Mouse (Mus musculus): ENCODE data around the gene Antxr1. TPM values are rescaled to one million over a fixed set of nuclear protein-coding genes. Genes with fewer than 3 reads are reported as not detected.

Antxr1 gene
- total RNA-seq, 4 experiments from 2014 or later, result 11.2 to 16.5 (median 12.9) TPM

DNA sequence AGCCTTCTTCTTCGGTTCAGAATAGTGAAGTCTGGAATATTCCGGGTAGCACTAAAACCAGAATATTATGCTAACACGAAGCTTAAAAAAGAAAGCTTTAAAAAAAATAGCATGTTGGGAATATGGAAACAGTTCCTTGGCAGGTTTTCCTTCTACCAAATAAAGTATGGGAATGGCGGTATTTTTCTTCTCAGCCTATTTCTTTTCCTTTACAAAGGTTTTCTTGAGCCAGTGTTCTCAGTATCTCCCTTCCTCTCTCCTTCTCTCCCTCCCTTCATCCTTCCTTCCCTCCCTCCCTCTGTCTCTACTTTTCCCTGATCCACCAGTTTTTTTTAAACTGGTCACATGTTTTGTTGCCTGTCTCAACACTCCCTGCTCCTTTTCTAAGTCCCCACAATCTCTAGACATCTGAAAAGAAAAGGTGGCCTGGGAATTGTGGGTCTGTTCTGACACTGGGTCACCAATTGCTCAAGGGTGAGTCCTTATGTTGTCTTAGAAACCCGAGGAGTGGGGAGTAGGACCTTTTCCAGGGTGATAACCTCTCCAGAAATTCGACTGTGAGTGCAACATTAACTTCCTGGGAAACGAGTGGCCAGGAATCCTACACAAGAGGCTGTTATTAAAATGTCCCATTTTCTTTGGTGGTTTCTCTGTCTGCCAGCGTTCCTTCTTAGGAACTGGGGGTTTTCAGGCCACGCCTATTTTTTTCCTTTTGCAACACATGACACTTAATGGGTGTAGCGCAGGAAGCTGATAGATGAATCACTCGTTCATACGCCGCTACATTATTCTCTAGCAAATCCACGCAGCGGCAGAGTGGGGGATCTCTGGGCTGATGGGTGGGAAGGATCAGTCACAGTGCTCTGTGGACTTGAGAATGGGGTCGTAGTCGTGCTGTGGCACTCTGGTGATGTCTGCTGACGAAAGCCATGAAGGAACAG lies 42.4 kb downstream of the Antxr1 start:
- DNase-seq (ENCODE audit: low spot score in 2 of 2), result no peak

DNA sequence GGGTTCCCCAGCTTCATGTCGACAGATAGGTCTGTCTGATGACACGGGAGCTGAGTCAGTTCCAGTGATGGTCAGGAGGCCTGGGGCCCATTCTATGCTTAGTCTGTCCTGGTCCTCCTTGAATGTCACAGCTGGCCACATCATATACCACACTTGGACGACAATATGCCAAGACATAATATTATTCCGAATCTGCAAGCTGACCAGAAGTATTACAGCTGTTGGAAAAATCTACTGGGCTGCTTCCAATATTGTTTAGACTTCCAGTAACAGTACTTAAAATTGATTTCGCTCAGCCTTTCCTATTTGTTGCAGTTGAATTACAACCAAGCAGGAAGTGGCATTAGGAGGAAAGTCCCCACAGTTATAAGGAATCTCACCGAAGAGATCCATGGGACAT lies 48.4 kb downstream of the Antxr1 start:
- DNase-seq (ENCODE audit: low spot score in 2 of 2), result no peak

DNA sequence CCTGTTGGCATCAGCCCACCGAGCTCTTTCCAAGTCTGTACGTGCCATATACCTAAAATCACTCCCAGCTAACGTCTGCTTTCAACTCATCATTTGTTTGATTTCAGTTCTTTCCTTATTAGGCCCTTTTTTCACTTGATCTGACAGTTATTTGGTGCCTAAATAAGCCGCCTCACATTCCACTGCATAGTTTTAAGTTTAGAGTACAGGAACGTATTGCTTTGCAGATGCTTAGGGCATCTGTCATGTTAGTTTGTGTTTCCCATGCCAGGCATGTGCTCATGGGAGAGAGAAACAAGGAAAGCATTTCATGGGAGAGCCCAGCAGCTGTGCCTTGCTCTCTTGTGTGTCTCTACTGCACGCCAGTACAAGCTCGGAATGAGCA lies 50.3 kb downstream of the Antxr1 start:
- DNase-seq (ENCODE audit: low spot score in 2 of 2), result peak in 1 of 2 experiments; percentile 17

DNA sequence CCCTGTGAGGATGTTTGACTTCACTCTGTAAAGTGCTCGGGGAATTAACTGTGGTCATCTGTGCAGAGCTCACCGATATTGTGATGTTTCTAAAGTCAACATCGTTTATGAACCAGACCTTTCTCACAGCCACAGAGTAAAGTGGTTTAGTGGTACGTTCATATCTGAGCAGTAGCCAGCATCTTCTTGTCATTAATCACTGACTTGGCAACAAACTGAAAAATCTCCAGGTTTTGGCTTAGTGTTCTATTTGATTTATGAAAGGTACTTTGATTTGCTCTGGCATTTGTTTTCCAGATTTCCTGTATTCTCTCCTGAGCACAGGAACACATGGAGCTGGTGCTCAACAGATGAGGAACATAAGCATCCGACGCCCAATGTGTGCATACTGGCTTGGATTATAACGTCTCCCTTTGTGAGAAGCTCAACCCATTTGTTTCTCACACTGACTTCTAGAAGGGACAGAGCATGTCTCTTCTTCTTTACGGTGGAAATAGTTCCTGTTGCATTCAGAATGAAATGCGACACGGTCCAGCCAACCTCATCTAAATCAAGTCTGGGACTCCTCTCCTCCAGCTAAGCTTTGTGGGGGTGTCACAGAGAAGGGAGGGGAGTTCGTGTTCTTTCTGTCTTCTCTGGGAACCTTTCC lies 50.8 kb downstream of the Antxr1 start:
- DNase-seq (ENCODE audit: low spot score in 2 of 2), result no peak

DNA sequence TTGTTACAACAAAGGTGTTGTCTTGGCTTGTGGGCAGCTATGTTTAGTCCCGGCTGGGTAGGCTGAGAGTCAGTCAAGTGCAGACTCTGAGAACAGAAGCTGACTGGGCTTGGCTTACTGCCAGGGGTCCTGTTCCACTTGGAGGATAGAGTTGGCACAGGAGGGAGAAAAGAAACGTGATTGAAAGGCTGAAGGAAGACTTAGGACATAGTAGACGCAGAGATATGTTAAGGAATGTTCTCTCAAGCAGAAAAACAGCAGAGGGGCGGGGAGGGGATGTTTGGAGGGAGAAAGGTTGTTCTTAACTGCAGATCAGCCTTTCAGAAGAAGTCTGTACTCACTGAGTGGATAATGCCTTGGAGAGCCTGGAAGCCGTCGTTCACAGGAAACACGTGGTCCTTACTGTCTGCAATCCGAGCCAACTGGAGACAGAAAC lies 53.3 kb downstream of the Antxr1 start:
- no peak for DNase-seq (ENCODE audit: low spot score in 2 of 2)

DNA sequence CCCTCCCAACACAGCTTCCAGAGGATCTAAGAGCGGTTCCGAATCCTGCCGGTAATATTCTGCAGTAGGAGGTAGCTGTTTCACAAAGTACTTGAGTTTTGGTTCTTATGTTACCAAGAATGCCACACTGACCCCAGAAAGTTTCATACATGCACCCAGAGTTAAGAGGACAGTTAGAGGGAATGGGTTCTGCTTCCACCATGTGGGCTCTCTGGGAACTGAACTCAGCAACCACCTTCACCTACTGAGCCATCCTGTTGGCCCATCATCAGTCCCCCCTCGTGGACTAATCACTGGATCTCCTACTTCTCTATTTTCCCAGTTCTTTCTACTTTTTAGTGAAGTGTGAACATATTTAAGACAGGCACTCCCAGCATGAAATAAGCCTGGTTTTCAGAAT lies 53.9 kb downstream of the Antxr1 start:
- no peak for DNase-seq (ENCODE audit: low spot score in 2 of 2)

DNA sequence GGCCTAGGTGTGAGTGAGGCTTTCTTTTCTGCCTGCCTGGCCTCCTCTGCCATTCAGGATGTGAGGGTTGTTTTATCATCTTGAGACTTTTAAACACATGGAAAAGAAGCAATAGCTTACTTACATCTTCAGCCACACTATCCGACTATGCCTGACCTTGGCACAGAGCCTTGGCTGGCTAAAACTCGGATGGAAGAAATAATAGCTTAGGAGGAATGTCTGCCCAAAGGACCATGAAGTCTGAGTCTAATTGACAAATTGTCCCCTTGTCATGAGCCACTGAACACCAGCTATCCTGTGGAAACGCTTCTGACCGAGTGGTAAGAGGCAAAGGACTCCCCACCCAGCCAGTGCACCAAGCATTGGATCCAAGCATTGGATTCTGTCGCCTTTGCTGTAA lies 57.5 kb downstream of the Antxr1 start:
- DNase-seq (ENCODE audit: low spot score in 2 of 2), result no peak

DNA sequence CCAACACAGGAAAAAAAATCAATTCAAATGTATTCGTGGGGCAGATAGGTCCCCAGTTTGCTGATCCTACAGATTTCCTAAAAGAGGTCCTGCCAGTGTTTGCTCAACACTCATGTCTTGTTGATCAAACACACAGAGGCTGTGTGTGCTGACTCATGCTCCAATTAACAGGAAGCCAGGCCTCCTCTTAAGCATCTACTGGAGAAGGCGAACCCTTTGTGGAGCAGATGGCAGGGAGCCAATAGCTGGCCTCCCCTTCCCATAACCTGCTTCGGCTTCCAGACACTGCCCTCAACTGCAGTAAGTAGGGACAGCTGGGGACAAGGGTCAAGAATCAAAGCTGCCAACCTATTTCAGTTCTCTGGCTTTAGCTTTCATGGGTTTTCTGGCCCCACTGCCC lies 58.1 kb downstream of the Antxr1 start:
- DNase-seq (ENCODE audit: low spot score in 2 of 2), result no peak

DNA sequence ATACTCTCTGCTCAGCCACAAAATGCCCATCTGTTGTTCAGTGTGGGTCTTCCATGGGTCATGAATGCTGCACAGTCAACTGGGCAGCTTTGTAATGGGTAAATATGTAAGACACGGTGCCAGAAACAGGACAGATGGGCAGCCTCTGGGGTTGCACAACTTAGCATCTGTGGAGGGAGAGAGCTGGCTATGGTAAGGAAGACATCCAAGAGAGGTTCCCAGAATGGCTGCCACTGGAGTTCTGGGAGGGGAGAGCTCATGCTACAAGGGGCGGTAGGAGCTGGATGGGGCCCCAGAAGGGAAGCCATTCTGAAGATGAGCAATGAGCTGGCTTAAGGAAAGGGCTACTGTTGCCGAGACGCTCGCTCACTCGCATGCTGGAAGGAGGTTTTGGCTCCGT lies 58.7 kb downstream of the Antxr1 start:
- no peak for DNase-seq (ENCODE audit: low spot score in 2 of 2)

DNA sequence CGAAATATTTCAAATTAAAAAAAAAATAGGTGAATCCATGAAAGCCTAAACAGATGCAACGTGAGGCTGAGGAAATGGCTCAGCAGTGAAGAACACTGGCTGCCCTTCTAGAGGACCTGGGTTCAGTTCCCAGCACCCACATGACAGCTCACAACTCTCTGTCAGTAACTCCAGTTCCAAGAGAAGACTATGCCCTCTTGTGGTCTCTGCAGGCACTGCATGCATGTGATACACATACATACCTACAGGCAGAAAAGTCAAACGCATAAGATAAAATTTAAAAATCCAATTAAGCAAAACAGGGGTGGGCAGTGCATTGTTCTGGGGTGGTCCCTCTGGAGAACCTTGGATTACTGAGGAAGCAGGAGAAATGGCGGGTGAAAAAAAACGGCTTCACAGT lies 60.8 kb downstream of the Antxr1 start:
- no peak for DNase-seq (ENCODE audit: low spot score in 2 of 2)

DNA sequence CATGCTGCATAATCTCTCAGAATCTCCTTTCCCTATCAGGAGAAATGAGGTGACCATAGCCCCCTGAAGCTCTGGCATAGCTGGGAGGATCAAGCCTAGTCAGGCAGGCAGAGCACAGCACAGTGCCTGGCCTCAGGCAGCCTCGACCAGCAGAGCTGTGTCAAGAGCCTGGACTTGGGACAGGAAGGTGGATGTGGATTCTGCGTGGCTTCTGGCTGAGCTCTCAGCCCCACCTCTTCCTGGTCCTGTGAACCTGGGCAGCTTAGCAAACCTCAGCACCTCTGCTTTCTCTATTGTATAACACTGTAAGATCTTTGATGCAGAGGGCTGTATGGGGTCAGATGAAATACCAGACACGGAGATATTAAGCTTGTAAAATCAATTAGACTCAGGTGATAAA lies 61.8 kb downstream of the Antxr1 start:
- no peak for DNase-seq (ENCODE audit: low spot score in 2 of 2)

DNA sequence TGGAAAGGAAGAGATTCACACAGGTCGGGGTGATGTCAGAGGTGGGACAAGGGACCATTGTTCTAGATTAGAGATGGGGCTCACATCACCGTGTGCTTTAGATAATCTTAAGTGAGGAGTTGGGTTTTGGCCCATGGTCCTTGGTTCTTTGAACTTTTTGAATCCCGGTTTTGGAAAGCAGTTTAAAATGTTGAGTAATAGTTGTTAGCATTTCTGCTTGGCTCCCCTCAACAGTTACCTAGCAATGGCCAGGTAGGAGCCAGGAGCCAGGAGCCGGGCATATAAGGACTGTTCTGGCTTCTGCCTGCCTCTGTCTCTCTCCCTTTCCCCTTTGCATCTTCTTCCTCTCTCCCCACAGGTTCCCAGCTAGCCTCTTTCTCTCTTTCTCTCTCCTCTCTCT lies 62.5 kb downstream of the Antxr1 start:
- DNase-seq (ENCODE audit: low spot score in 2 of 2), result no peak

DNA sequence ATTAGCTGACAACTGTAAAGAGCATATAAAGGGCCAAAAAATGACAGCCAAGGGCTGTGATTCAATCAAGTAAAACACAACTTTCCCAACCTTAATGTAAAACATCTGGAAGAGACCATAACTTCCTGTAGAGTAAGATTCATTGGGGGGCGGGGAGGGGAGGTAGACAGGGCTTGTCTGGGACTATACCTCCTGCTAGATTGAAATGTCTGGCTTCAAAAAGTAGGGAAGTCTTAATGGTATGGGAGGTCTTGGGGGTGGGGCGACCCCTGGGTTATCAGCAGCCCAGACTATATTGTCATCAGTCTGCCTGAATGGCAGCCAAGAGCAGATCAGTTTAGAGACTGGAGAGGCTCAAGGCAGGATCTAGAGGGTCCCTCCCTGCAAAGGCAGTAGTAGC lies 63.4 kb downstream of the Antxr1 start:
- no peak for DNase-seq (ENCODE audit: low spot score in 2 of 2)

DNA sequence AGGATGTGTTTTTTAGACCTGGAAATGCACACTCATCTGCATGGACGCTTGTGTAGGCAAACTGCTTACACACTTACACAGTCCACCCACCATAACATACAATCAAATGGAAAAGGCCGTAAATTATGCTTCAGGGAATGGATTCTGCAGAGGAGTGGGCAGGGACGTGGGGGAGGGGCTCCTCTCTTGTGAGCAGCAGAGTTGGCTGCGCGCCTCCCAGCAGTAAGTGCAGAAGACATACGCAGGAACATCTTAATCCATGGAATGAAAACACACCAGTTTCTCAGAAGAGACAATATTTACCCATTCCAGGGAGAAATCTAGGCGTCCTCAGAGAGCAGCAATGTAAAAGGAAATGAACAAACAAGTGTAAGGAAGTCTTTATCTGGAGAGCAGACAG lies 65.2 kb downstream of the Antxr1 start:
- peak in 1 of 2 experiments; percentile 25 for DNase-seq (ENCODE audit: low spot score in 2 of 2)

DNA sequence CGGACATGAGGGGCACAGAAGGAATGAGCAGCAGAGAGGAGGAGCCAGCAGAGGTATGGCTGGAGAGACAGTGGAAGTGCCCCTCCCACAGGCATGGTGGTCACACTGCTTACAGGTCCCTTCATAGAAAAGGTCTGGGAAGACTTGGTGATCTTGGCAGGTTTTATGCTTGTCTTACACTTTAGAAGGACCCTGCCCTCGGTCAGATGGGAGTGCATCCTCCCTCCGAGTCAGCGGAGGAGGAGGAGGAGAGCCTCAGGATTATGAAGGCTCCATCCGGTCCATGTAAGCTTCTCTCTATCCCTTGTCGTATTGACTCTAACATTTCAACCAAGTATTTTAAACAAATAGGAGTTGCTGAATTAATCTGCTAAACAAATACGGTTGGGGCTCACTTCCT lies 65.7 kb downstream of the Antxr1 start:
- DNase-seq (ENCODE audit: low spot score in 2 of 2), result no peak

DNA sequence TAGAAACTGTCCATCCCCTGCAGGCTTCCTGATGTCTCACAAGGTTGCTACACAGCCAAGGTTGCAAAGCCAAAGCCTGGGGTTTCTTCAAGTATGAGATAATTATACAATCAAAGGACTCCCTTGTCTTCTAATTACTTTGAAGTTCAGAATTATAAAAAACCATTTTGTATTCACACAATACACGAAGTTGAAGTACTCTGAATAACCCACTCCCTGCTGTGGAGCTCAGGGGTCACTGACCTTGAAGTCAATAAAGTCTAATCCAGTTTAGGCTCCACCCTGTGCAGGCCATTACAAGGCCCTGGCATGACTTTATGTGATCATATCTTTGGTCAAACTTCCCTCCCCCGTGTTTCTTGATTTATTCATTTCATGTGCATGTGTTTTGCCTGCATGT lies 73.0 kb downstream of the Antxr1 start:
- DNase-seq (ENCODE audit: low spot score in 2 of 2), result no peak

DNA sequence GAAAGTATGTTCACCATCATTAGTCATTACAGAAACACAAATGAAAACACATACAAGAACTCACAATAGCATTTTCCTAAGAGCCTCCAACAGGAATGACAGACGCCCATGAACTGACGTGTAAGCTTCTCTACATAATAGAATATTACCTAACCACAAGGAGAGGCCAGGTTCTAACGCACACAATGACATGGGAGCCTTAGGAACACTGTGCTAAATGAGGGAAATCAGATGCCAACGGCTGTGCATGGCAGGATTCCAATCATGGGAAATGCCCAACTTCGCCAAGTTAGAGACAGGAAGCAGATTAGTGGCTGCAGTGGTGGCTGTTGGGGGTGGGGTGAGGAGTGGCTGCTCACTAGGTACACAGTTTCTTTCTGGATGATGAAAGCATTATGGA lies 76.6 kb downstream of the Antxr1 start:
- no peak for DNase-seq (ENCODE audit: low spot score in 2 of 2)

DNA sequence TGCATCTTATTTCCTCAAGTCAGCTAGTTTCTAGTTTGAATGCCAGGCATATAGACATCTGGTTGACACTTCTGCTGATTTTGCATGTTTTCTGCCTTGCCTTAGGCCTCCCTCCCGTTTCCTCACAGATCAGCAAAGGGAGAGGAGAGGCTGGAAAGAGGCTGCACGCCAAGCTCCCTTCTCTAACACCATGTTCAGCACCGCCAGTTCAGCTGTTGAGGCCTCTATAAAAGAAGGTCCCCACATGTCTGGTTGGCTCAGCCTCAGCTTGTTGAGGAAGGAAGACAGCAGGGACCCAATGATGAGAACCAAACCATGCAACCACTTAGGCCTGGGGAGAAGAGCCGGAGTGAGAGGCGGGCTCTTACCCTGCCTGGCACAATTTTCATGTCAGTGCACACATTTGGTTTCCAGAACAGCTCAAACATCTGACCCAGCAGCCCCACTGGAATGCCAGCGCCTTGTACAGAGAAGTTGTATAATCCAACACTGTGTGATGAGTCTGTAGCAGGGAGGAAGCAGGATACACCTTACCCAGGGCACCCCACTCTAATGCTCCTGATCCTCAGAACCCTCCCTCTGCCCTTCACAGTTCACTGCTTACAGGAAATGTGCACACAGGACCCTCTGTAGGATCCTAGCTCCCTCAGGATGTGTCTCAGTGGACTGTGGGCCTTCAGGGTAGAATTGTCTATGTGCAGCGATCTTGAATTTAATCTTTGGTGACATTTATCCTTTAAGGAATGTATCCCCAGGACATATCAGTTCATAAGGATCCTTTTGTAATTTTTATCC lies 77.4 kb downstream of the Antxr1 start:
- peak; percentile 43 to 46 for DNase-seq (ENCODE audit: low spot score in 2 of 2)

DNA sequence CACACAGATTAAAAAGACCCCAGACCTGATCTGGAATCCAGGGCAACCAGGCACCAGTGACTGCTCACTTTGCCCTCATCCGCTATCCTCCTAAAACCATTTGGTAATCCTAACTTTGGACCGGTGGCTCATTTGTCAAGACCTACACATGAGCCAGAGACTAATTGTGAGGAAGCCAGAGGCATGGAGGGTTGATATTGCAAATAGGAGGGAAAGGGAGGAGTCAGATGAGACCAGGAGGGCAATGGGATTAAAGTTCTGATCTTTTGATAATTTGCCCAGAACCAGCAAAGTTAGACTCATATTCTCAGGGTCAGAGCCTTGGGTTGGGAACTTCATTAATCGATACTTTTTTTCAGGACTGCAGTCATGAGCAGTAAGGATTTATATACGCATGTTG lies 78.2 kb downstream of the Antxr1 start:
- DNase-seq (ENCODE audit: low spot score in 2 of 2), result no peak

DNA sequence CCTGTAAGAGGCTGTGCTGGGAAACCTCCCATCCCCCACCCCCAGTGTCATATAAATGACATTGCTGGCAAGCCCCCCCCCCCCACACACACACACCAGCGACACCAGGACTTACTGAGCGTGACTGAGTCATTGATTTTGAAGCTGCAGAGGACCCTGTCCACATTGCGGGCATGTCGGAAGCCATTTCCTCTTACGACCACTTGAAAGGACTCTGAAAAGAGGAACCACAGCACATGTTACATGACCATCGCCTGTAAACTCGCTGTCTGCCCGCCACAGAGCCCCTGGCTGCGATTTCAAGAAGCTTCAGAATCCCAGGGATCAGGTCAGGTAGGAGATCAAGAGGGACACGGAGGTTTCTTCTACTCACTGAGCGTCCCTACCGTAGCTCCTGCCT lies 80.0 kb downstream of the Antxr1 start:
- no peak for DNase-seq (ENCODE audit: low spot score in 2 of 2)

DNA sequence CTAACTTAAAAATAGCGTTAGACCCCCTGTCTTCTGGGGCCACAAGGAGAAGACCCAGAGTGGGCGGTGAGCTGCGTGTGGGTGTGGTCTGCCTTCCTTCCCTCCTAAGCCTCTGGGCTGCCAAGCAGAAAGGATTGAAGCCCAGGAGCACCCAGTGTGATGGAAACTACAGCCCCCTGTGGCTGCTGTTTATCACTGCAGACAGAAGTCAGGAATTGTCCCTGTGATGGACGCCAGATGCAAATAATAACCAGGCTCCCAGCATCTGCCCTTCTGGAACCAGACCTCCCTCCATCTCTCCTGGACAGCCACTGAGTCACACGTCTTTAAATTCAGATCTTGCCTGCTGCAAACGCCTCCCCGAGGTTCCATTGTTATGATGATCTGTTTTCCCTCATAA lies 80.9 kb downstream of the Antxr1 start:
- DNase-seq (ENCODE audit: low spot score in 2 of 2), result no peak

DNA sequence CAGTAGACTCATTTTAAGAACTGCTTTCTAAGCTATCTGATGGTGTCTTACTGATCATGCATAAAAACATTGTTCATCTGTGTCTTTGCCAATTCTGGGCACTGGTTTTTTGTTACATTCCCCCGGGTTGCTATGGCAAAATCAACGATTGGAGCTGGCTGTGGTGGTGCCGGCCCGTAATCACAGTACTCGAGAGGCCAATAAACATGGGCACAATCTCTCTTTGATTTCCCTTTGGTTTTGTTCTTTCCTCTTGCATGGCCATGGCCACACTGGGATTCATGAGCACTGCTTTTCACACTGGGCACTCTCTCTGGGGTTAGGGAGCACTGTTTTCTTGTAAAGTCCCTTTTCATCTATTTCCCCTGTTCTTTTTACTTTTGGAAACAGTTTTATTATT lies 83.9 kb downstream of the Antxr1 start:
- DNase-seq (ENCODE audit: low spot score in 2 of 2), result no peak

All from layer of hippocampus, adult 8-10 months (tissue).